Mouse (Mus musculus): Measurements from ENCODE around the gene Olfr523.

DNA sequence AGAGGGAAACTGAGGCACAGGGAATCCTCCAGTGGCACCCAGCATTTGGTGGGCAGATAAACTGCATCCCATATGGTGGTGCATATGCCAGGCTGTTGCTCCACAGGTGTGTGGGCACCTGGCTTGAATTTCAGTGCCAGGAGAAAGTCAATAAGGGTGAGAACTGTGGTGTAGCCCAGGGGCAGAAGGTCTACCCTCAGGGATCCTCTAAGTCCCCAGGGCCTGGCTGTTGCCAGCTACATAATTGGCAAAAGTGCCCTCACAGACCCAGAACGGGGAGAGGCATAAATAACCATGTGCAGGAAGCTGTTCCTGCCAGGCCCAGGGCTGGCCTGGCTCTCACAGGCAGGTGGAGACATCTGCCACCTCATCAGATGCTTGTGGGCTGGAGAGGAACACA lies at the start of gene Olfr523:
- no peak for TF ChIP-seq EP300 (optimal IDR thresholded peaks at IDR 0.05)
- TF ChIP-seq CTCF (IDR thresholded peaks at IDR 0.05; ENCODE audit: low read depth), result no peak
